Mouse (Mus musculus) left cerebral cortex, adult 2 months (tissue): Measurements from ENCODE around the gene Krtap5-1. TPM values are rescaled to one million over a fixed set of nuclear protein-coding genes. Genes with fewer than 3 reads are reported as not detected.
A peak's percentile ranks its signal among the peaks of the same experiment; 100 is the strongest.
"Not testable (repeated sequence)": the region's sequence is repeated elsewhere in the genome, so short reads cannot be mapped to it uniquely, and the experiment has no call there.

ENCODE experiments used
- DNase-seq, 2 experiments: peaks; one replicate each; pipeline ENCODE4 v3.0.0; 2021 to 2022; ENCODE audit warnings: low spot score in 2 of 2, mixed read lengths in 1 of 2; ENCODE audit errors: extremely low spot score in 1 of 2
- H3K27ac ChIP-seq: fragments of 200-600 bp; 2 replicates; pipeline ENCODE4 v1.8.1; 2022
- H3K4me3 ChIP-seq: fragments of 200-600 bp; 2 replicates; pipeline ENCODE4 v1.8.1; 2022
- CTCF ChIP-seq: fragments of 200-600 bp; IDR thresholded peaks from 2 replicates; pipeline ENCODE4 v1.8.1; 2022; ENCODE audit warnings: antibody characterized with exemption, mild to moderate bottlenecking, moderate library complexity
- intact Hi-C: fragments of 180-260 bp; cut with DNase I; formaldehyde crosslinking; loops from one replicate; pipeline ENCODE4 v1.15.1; 2025
- total RNA-seq, 2 experiments: library from RNA; stranded (reverse); gene quantifications; 2 replicates each; pipeline ENCODE4 v1.2.3; 2021

Gene Krtap5-1
- total RNA-seq, 2 experiments from 2014 or later, result not detected

DNA sequence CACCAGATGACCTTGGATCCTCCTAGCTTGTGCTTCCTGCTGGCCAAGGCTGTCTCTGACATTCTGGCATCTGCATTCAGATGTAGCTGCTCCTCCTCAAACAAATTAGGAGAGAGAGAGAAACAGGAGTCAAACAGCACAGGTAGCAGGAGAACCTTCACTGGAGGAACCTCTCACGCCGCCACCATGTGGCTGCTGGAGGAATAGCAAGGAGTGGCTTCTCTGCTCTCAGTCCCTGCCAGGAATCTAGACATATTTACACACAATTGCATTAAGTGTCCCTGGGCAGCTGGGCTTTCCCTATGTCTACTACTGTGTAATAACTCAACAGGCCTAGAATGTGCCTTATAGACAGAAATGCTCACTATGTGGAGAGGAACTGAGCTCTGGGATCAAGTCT, 3.1 kb downstream of the Krtap5-1 start:
- peak in 1 of 2 experiments; percentile 21 for DNase-seq
- H3K4me3 ChIP-seq, H3K27ac ChIP-seq: not testable (repeated sequence)
- intact Hi-C loops, result loop anchor here (1.0 kb wide), 1 partner anchor 17 kb away; no protein-coding TSS in a partner anchor
- peak; percentile 66 for TF ChIP-seq CTCF

DNA sequence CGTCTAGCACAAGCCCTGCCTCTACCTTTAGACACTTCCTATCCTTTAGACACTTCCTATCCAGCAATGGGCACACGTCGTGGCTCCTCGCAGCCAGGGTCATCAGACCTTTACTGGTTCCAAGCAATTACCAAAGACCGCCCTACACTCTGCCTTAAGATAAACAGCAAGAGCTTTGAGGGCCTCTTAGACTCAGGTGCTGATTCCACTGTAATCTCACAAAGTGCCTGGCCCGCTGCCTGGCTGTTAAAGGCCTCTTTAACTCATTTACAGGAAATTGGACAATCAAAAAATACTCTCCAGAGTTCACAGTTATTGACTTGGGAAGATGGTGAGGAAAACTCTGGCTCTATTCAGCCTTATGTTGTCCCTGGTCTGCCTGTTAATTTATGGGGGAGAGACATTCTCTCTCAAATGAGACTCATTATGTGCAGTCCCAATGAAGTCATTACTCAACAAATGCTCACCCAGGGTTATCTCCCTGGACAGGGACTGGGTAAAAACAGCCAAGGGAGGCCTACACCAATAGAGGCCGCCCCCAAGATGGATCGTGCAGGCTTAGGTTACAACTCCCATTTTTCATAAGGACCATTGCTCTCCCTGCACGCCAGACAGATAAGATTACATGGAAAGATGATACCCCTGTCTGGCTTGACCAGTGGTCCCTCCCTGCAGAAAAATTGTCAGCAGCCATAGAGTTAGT, 10.9 kb downstream of the Krtap5-1 start:
- intact Hi-C loops, H3K4me3 ChIP-seq, DNase-seq, H3K27ac ChIP-seq: not testable (repeated sequence)

DNA sequence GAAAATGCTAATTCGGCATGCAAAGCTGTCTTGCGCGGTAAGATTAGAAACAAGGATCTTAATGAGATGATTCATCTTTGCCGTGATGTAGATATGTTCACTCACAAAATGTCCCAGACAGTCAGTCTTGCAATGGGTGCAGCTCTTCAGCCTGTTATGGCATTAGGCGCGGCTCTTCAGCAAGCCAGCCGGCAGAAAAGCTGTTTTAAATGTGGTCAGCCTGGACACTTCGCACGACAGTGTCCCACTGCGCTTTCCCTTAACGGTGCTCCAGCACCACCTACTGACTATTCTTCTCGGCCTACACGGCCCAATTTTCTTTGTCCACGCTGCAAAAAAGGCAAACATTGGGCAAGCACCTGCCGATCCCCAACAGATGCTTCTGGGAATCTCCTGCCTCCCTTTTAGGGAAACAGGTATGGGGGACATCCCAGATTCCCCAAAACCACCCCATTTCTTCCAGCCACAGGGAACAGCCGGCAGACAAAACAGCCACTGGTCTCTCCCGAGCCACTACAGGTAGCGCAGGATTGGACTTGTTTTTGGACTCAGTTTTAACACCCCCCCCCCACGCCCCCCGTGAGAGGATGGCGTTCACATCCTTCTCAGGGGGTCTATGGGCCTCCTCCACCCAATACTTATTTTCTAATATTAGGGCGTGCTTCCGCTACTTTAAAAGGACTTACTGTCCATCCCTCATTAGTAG, 11.6 kb downstream of the Krtap5-1 start:
- TF ChIP-seq CTCF, result peak; percentile 25
- intact Hi-C loops, result no loop called here
- H3K4me3 ChIP-seq, result peak overlapping the region; percentile 62
- H3K27ac ChIP-seq, result no peak overlapping the region
- DNase-seq, result peak; percentile 11 to 18

DNA sequence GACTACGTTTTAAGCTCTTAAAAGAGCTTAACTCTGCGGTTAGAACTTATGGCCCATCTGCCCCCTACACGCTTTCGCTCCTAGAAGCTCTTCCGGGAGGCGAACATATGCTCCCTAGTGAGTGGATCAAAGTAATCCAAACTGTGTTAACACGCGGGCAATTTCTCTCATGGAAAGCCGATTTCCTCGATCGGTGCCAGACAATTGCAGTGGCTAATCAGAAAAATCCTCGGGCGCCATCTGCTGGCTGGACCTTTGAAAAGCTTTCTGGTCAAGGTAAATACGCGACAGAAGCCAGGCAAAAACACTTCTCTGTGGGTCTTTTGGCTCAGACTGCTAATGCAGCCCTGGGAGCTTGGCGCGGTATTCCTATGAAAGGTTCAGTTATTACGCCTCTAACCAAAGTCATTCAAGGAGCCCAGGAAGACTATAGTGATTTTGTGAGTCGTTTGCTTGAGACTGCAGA, 12.3 kb downstream of the Krtap5-1 start:
- Histone ChIP-seq H3K27ac (no peak overlapping the region; the same call in 1 of the 2 replicates), H3K4me3 (peak overlapping the region; percentile 62)
- intact Hi-C loops, result no loop called here
- DNase-seq, result peak; percentile 85 to 91
- TF ChIP-seq CTCF, result peak; percentile 75

DNA sequence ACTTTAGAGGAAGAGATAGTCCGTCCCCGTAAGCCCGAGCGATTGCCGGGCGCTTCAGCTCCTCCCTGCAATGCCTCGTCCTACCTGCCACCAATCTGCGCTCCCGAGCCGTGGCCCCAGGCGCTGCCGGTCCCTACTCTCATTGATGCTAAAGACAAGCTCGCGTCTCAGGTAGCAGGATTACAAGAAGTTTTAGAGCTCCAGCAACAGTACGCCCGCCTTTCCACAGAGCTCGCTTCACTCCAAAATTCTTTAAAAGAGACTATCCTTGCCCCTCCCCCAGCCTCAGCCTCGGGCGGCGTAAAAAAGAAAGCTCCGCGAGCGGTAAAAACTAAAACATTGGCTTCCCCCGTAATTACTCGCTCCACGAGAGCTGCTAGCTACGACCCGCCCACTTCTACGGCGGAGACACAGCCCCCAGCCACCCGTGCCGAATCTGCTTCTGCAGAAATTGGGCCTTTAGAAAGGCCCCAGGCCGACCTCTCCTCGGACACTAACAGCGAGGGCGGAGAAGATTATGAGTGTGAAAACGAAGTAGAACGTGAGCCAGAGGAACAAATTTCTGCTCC, 12.8 kb downstream of the Krtap5-1 start:
- no peak overlapping the region; the same call in 1 of the 2 replicates for H3K27ac ChIP-seq
- H3K4me3 ChIP-seq, result peak overlapping the region; percentile 62
- intact Hi-C loops, result no loop called here
- peak; percentile 19 to 26 for DNase-seq
- TF ChIP-seq CTCF, result peak; percentile 41

DNA sequence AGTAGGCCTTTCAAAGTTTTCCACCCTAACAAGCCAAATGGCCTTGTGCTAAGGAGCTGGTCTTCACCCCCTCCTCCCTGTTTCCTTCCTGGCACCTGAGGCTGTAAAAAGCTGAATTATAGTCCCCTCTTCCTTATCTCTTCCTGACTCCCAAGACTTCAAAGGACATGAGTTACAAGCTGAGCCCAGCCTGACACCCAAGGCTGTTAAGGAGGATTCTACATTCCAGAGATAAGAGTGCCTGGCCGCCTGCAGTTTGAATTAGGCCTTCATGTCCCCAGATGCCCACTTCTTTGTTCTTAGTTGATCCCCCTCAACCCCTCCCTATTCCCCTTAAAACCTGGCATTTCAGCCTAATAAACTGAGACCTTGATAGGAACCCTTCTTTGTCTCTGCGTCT, 14.1 kb downstream of the Krtap5-1 start:
- DNase-seq, H3K27ac ChIP-seq, H3K4me3 ChIP-seq, intact Hi-C loops: not testable (repeated sequence)

DNA sequence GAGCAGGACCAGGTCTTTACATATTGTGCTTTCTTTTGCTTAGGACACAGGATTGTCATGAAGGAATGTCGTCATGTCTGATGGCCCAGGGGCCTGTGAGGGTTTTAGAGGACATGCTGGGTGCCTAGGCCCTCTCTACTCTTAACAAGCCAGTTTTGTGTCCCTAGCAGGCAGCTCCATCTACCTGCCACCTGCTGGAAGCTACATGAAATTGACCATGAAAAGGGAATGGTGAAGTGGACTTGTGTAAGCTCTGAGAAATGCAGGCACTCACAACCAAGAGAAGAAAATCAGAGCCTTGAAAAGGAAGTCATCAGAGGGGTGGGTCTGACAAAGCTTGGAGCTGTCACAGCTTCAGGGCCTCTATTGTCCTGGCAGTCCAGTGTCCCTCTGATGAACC, 17.6 kb downstream of the Krtap5-1 start:
- not testable (repeated sequence) for H3K27ac ChIP-seq, H3K4me3 ChIP-seq, DNase-seq
- peak; percentile 27 for TF ChIP-seq CTCF
- intact Hi-C loops, result loop anchor here (1.0 kb wide), 1 partner anchor 8 kb away; no protein-coding TSS in a partner anchor

DNA sequence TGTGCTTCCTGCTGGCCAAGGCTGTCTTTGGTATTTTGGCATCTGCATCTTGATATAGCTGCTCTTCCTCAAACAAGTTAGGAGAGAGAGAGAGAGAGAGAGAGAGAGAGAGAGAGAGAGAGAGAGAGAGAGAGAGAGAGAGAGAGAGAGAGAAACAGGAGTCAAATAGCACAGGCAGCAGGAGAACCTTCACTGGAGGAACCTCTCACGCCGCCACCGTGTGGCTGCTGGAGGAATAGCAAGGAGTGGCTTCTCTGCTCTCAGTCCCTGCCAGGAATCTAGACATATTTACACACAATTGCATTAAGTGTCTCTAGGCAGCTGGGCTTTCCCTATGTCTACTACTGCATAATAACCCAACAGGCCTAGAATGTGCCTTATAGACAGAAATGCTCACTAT, 18.7 kb downstream of the Krtap5-1 start:
- intact Hi-C loops, H3K27ac ChIP-seq, H3K4me3 ChIP-seq: not testable (repeated sequence)
- DNase-seq, result peak; percentile 54 to 71
- TF ChIP-seq CTCF, result peak; percentile 59

DNA sequence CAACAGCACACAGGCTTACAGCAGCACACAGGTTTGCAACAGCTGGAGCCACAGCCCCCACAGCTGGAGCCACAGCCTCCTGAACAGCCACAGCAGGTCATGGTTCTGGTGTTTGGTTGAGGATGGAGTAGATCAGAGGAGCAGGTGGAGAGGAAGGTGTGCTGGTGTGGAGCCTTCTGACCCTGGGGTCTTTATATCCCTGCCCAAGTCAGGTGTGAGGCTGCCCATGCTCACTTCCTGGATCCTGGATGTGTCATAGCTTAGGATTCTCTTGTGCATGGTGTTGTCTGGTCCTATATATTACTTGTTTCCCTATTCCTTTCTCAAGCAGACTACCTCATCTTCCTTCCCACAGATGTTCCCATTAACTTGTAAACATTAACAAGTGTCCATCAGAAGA, 22.7 kb downstream of the Krtap5-1 start, which contains the start of gene Gm4559:
Gm4559 (minus strand) TSS at position 101 of the 400 bp plus-strand sequence.
- intact Hi-C loops, H3K4me3 ChIP-seq, DNase-seq, H3K27ac ChIP-seq: not testable (repeated sequence)

DNA sequence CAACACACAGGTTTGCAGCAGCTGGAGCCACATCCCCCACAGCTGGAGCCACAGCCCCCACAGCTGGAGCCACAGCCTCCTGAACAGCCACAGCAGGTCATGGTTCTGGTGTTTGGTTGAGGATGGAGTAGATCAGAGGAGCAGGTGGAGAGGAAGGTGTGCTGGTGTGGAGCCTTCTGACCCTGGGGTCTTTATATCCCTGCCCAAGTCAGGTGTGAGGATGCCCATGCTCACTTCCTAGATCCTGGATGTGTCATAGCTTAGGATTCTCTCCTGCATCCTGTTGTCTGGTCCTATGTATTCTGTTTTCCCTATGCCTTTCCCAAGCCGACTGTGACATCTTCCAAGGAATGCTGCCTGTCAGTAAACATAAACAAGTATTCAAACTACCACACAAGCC, 38.7 kb downstream of the Krtap5-1 start, which contains the start of gene Gm2431:
Gm2431 (minus strand) TSS at position 101 of the 400 bp plus-strand sequence.
- DNase-seq, intact Hi-C loops, H3K4me3 ChIP-seq: not testable (repeated sequence)

DNA sequence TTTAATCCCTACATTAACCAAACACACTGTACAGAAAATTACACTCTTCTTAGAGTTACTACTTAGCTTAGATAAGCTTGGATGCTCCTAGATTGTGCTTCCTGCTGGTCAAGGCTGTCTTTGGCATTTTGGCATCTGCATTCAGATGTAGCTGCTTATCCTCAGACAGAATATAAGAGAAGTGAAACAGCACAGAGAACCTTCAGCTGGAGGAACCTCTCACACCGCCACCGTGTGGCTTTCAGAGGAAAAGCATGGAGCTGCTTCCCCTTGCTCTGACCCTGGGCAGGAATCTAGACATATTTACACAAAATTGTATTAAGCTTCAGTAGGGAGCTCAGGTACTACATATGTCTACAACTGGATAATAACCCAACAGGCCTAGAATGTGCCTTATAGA, 41.4 kb downstream of the Krtap5-1 start:
- peak; percentile 26 to 28 for DNase-seq
- Histone ChIP-seq H3K27ac (no peak overlapping the region), H3K4me3 (no peak overlapping the region)
- intact Hi-C loops, result no loop called here
- peak; percentile 77 for TF ChIP-seq CTCF

More for the DNA sequence above, 38.7 kb downstream of the Krtap5-1 start, which contains the start of gene Gm2431:
- not testable (repeated sequence) for H3K27ac ChIP-seq

DNA sequence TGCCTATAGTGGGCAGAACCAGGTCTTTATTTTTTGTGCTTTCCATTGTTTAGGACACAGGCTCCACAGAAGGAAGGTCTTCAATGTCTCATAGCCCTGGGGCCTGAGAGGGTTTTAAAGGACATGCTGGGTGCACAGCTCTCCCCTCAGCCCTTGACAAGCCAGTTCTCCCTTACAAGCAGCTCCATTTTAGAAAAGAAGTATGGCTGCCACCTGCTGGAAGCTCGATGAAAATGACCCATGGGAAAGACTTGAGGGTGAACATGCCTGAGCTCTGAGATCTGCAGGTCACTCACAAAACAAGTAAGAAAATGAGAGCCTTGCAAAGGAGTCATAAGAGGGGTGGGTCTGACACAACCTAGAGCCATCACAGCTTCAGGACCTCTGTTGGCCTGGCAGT, 47.1 kb downstream of the Krtap5-1 start:
- Histone ChIP-seq H3K27ac (no peak overlapping the region), H3K4me3 (no peak overlapping the region)
- intact Hi-C loops, result loop anchor here (1.0 to 2.0 kb wide), 2 partner anchors 104 to 179 kb away; no protein-coding TSS in a partner anchor
- peak; percentile 21 to 33 for DNase-seq
- TF ChIP-seq CTCF, result peak; percentile 55

Other genes starting within 250 kb of the Krtap5-1 start
- 10 to 100 TPM; 37.6 to 38.7 TPM for gene Mob2, start 236.1 kb downstream of the Krtap5-1 start, total RNA-seq
- 100 to 1,000 TPM; 153 to 173 TPM for gene Dusp8, start 201.3 kb downstream of the Krtap5-1 start, total RNA-seq
- not detected for gene Gm45618, start 176.4 kb downstream of the Krtap5-1 start, total RNA-seq
- not detected for gene Gm39115, start 161.1 kb downstream of the Krtap5-1 start, total RNA-seq
- gene Gm45337, start 152.5 kb downstream of the Krtap5-1 start, total RNA-seq, result not detected
- not detected for gene Gm29735, start 140.0 kb downstream of the Krtap5-1 start, total RNA-seq
- gene Gm4553, start 131.4 kb downstream of the Krtap5-1 start, total RNA-seq, result not detected
- not detected for gene Krtap5-2, start 121.1 kb downstream of the Krtap5-1 start, total RNA-seq
- not detected for gene Gm10153, start 106.7 kb downstream of the Krtap5-1 start, total RNA-seq
- gene Krtap5-3, start 95.8 kb downstream of the Krtap5-1 start, total RNA-seq, result not detected
- not detected for gene Gm7579, start 85.3 kb downstream of the Krtap5-1 start, total RNA-seq
- gene Krtap5-5, start 67.1 kb downstream of the Krtap5-1 start, total RNA-seq, result not detected
- gene Gm40460, start 56.0 kb downstream of the Krtap5-1 start, total RNA-seq, result not detected
- not detected for gene Gm2431, start 38.8 kb downstream of the Krtap5-1 start, total RNA-seq
- gene Gm4559, start 22.8 kb downstream of the Krtap5-1 start, total RNA-seq, result not detected
- not detected for gene Krtap5-4, start 6.4 kb upstream of the Krtap5-1 start, total RNA-seq
- gene Ifitm10, start 76.6 kb upstream of the Krtap5-1 start, total RNA-seq, result 10 to 100 TPM; 31.4 to 36.1 TPM
- 1 to 10 TPM; 4.3 to 4.5 TPM for gene Gm49369, start 85.5 kb upstream of the Krtap5-1 start, total RNA-seq
- 100 to 1,000 TPM; 304 TPM for gene Ctsd, start 90.9 kb upstream of the Krtap5-1 start, total RNA-seq
- not detected for gene Syt8, start 137.7 kb upstream of the Krtap5-1 start, total RNA-seq
- gene Tnni2, start 144.7 kb upstream of the Krtap5-1 start, total RNA-seq, result under 1 TPM in 1 of 2 experiments, not detected in 1; 0.50 TPM
- gene Lsp1, start 163.7 kb upstream of the Krtap5-1 start, total RNA-seq, result 1 to 10 TPM; 3.4 to 7.1 TPM
- gene Tnnt3, start 201.7 kb upstream of the Krtap5-1 start, total RNA-seq, result not detected
- 1 to 10 TPM; 4.7 to 6.7 TPM for gene Mrpl23, start 235.6 kb upstream of the Krtap5-1 start, total RNA-seq